Mouse (Mus musculus) testis, adult 2 months (tissue): ENCODE results near the gene Thsd7a.

Source experiments
- CTCF ChIP-seq: fragments of 200-500 bp; IDR thresholded peaks from 2 replicates; pipeline ENCODE4 v1.5.1; 2012; ENCODE audit warnings: low read depth, mild to moderate bottlenecking, inconsistent platforms, low read length, moderate library complexity; ENCODE audit not compliant: control insufficient read depth, insufficient read depth, insufficient replicate concordance
- POLR2A ChIP-seq: fragments of 200-500 bp; IDR thresholded peaks from 2 replicates; pipeline ENCODE4 v1.6.1; 2012; ENCODE audit warnings: low read depth, mild to moderate bottlenecking, inconsistent platforms, low read length, moderate library complexity; ENCODE audit not compliant: control insufficient read depth

DNA sequence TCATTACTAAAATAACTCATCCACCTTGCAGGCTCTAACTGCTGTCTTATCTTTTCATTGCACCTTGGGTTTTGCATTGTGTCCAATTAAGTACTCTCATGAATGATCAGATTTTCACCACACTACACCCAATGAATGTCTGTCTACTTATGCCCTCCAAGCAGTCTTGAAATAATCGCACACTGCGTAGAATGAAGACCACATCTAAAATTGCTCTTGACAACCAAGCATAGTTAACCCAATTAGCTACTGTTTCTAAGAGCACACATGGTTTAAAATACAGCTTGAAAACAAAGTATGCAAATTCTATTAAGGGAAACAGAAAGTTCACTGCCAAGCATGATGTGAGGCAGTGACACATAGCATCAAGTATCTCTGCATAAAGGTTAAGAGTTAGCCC, 188.7 kb downstream of the Thsd7a start:
- no peak for TF ChIP-seq POLR2A
- TF ChIP-seq CTCF = no peak
